Mouse (Mus musculus) forebrain, embryonic 13.5 days (tissue): ENCODE results near the gene Fam204a. TPM values are rescaled to one million over a fixed set of nuclear protein-coding genes. Genes with fewer than 3 reads are reported as not detected.
A peak's percentile ranks its signal among the peaks of the same experiment; 100 is the strongest.

Source experiments
- ATAC-seq: fragments of 200-750 bp; cut with Nextera tagmentation; 2 replicates; pipeline ENCODE4 v1.8.0; 2017
- H3K27ac ChIP-seq: fragments of 300-500 bp; sonication (generic); 2 replicates; pipeline ENCODE4 v1.5.1; 2015; ENCODE audit warnings: inconsistent platforms, mild to moderate bottlenecking, moderate library complexity
- H3K27me3 ChIP-seq: fragments of 300-500 bp; sonication (generic); 2 replicates; pipeline ENCODE4 v1.6.1; 2015; ENCODE audit warnings: mild to moderate bottlenecking, inconsistent platforms
- H3K36me3 ChIP-seq: fragments of 300-500 bp; sonication (generic); 2 replicates; pipeline ENCODE4 v1.6.1; 2015; ENCODE audit warnings: mild to moderate bottlenecking, inconsistent platforms; ENCODE audit not compliant: poor library complexity, severe bottlenecking
- H3K4me1 ChIP-seq: fragments of 300-500 bp; sonication (generic); 2 replicates; pipeline ENCODE4 v1.6.1; 2015; ENCODE audit warnings: inconsistent platforms
- H3K4me2 ChIP-seq: fragments of 300-500 bp; sonication (generic); 2 replicates; pipeline ENCODE4 v1.6.1; 2015; ENCODE audit warnings: inconsistent platforms, mild to moderate bottlenecking, moderate library complexity
- H3K4me3 ChIP-seq: fragments of 300-500 bp; sonication (generic); 2 replicates; pipeline ENCODE4 v1.5.1; 2015; ENCODE audit warnings: mild to moderate bottlenecking, inconsistent platforms
- H3K9ac ChIP-seq: fragments of 300-500 bp; sonication (generic); 2 replicates; pipeline ENCODE4 v1.6.1; 2015; ENCODE audit warnings: mild to moderate bottlenecking, inconsistent platforms
- H3K9me3 ChIP-seq: fragments of 300-500 bp; sonication (generic); replicated peaks from 2 replicates; pipeline ENCODE4 v1.6.1; 2016; ENCODE audit warnings: inconsistent platforms
- WGBS: fragments of 180-500 bp; shearing (Covaris S2); methylation state at CpG from one replicate; pipeline ENCODE4 v1.1.7; 2015; 5-methylcytosine and 5-hydroxymethylcytosine counted together
- polyA plus RNA-seq: library from polyadenylated mRNA; unstranded; fragments of >200 nt; fragmentation: Nextera tagmentation; extraction: Ambion mirVana; gene quantifications from 2 replicates; pipeline ENCODE4 v1.2.1, GENCODE M21; 2015

Gene Fam204a
- polyA plus RNA-seq, 1 experiment from 2014 or later, result 62.9 TPM

- H3K4me3 ChIP-seq, result no peak overlapping the region
- peaks cover 10% of the 10 kb centered on the region for H3K4me1 ChIP-seq
- H3K9ac ChIP-seq, result no peak overlapping the region
- no peak overlapping the region for H3K27ac ChIP-seq
- no peak overlapping the region for H3K4me2 ChIP-seq
- ATAC-seq, result no peak
- no peaks in the 10 kb centered on the region for H3K36me3 ChIP-seq
- no peaks in the 10 kb centered on the region for H3K9me3 ChIP-seq
- 95% methylated on average over 5 of the region's 5 CpGs for WGBS
- H3K27me3 ChIP-seq, result peaks cover 20% of the 10 kb centered on the region
These were observed 71.2 kb downstream of the Fam204a start for GRCm38 (mm10) chr19:60155266-60155665.

GRCm38 (mm10) chr19:60153096-60153495 is 73.4 kb downstream of the Fam204a start:
- H3K9me3 ChIP-seq, result no peaks in the 10 kb centered on the region
- peaks cover 27% of the 10 kb centered on the region for H3K27me3 ChIP-seq
- no peak overlapping the region for H3K4me2 ChIP-seq
- H3K9ac ChIP-seq, result no peak overlapping the region
- ATAC-seq, result no peak
- no peaks in the 10 kb centered on the region for H3K36me3 ChIP-seq
- no peak overlapping the region for H3K27ac ChIP-seq
- 93% methylated on average over 1 of the region's 1 CpGs for WGBS
- H3K4me1 ChIP-seq, result peaks cover 22% of the 10 kb centered on the region
- H3K4me3 ChIP-seq, result no peak overlapping the region

GRCm38 (mm10) chr19:60150056-60150455 is 76.4 kb downstream of the Fam204a start:
- Histone ChIP-seq H3K27me3 (peaks cover 49% of the 10 kb centered on the region), H3K9me3 (no peaks in the 10 kb centered on the region), H3K9ac (no peak overlapping the region), H3K4me2 (no peak overlapping the region), H3K36me3 (no peaks in the 10 kb centered on the region), H3K4me1 (peaks cover 37% of the 10 kb centered on the region), H3K27ac (peak overlapping the region; percentile 4; the same call in 1 of the 2 replicates), H3K4me3 (no peak overlapping the region)
- WGBS, result 79% methylated on average over 3 of the region's 3 CpGs
- no peak for ATAC-seq

GRCm38 (mm10) chr19:60149078-60149960 is 77.2 kb downstream of the Fam204a start:
- no peak for ATAC-seq
- peaks cover 54% of the 10 kb centered on the region for H3K27me3 ChIP-seq
- WGBS, result 24% methylated on average over 13 of the region's 13 CpGs
- no peaks in the 10 kb centered on the region for H3K9me3 ChIP-seq
- no peaks in the 10 kb centered on the region for H3K36me3 ChIP-seq
- peak overlapping the region; percentile 15; the same call in 1 of the 2 replicates for H3K27ac ChIP-seq
- H3K4me3 ChIP-seq, result peak overlapping the region; percentile 1; the same call in 1 of the 2 replicates
- peaks cover 41% of the 10 kb centered on the region for H3K4me1 ChIP-seq
- H3K4me2 ChIP-seq, result peak overlapping the region; percentile 41
- no peak overlapping the region for H3K9ac ChIP-seq

Other genes with a start within 250 kb of the Fam204a start
- gene Prlhr, start 241.6 kb upstream of the Fam204a start, polyA plus RNA-seq, result 0.11 TPM in 1 of 2 replicates, not detected in the other